Mouse (Mus musculus) 3134 (cell line): ENCODE results near the gene Fos.
A peak's percentile ranks its signal among the peaks of the same experiment; 100 is the strongest.

Experiments used
- DNase-seq: peaks from one replicate; pipeline ENCODE4 v3.0.0-alpha.2; 2011; ENCODE audit warnings: low spot score; ENCODE audit not compliant: insufficient read length; ENCODE audit errors: extremely low read depth

Gene Fos

GRCm38 (mm10) chr12:85473481-85474297 is at the start of gene Fos:
TSS of gene Fos (plus strand) at chr12:85473890.
- DNase-seq = peak; percentile 90

GRCm38 (mm10) chr12:85425721-85426120 is 48.0 kb upstream of the Fos start:
- no peak for DNase-seq

DNA sequence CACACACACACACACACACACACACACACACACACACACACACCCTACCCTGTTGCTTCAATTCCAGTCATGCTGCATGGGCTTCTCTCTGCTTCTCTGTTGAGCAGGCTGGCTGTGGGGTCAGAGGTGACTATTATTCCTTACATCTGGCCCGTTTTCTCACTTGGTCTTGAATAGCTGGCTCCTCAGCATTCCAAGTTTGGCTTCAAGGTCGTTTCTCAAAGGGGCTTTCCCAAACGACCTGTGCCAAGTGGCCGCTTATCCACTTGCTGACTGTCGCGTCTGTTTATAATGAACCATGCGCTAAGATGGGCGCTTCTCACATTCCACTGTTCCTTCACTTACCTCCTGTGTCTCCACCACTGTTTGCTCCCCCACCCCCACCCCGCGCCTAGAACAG is 47.6 kb upstream of the Fos start:
- no peak for DNase-seq

- DNase-seq = no peak
These were observed 45.9 kb upstream of the Fos start for GRCm38 (mm10) chr12:85427802-85428201.

DNA sequence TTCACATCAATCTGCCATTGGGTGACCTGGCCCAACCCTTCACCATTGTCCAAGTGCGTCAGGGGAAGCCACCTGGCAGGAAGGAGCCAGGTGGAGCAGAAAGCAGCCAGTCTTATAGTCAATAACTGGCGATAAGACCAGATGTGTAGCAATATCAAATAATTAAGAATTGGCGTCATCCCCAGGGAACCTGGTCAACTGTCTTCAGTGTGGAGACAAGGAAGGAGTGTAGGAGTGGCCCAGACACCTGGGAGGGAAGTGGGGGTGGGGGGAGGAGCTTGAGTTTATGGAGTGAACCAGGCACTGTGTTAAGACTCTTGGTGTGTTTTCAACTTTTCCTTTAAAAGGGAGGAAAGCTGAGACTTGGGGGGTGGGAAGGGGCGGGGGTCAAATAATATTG is 43.7 kb upstream of the Fos start:
- no peak for DNase-seq

DNA sequence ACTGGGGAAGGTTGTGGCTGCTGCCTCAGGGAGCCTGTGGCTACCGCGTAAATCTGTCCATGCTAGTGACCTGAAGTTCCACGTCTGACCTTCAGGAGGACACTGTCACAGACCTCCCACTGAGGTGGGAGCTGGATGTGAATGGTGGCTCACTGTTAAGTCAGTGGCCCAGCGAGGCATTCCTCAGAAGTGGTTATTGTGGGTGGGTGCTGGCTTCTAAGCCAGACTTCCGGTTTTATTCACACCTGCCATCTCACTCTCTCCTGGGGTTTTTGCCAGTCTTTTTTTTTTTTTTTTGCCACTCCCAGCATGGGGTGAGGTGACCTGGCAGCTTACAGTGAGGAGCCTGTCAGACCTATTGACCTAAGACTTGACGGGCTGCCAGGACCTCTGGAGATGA is 43.3 kb upstream of the Fos start:
- no peak for DNase-seq

GRCm38 (mm10) chr12:85433850-85434249 is 39.8 kb upstream of the Fos start:
- no peak for DNase-seq

DNA sequence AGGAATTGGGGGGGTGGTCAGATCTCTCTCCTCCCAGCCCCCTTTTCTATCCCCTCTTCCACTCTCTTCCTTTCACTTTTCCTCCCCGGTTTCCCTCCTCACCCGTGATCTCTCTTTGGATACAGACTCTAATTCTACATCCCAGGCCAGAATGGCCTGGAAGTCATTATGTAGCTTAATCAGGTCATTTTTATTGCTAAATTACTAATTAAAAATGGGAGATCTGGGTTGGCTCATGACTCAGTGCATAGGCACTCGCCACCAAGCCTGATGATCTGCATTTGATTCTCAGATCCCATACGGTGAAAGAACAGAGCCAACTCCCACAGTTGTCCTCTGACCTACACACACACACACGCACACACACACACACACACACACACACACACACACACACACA is 39.2 kb upstream of the Fos start:
- DNase-seq = no peak

DNA sequence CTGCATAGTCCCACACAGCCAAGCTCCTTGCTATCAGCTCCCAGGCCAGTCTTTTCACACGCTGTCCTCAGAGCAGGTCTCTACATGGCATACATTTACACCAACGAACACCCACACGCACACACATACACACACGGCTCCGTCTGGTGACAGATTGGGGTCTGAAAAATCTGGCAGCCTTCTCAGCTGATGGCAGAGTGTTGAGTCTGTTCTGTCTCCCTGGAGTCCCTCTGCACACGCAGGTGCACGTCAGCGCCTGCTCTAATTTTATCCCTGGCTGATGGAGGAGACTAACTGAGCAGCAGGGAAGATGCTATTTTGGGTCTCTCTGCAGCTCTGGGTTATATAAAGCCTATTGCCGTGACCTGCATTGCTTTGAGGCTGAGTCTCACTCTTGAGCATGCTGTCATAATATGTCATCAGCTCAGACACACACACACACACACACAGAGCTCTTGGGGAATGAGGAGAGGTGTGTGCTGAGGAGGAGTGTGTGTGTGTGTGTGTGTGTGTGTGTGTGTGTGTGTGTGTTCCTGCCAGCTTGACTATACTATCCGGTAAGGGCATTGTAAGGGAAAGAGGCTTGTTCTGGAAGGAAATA is 37.6 kb upstream of the Fos start:
- no peak for DNase-seq

DNA sequence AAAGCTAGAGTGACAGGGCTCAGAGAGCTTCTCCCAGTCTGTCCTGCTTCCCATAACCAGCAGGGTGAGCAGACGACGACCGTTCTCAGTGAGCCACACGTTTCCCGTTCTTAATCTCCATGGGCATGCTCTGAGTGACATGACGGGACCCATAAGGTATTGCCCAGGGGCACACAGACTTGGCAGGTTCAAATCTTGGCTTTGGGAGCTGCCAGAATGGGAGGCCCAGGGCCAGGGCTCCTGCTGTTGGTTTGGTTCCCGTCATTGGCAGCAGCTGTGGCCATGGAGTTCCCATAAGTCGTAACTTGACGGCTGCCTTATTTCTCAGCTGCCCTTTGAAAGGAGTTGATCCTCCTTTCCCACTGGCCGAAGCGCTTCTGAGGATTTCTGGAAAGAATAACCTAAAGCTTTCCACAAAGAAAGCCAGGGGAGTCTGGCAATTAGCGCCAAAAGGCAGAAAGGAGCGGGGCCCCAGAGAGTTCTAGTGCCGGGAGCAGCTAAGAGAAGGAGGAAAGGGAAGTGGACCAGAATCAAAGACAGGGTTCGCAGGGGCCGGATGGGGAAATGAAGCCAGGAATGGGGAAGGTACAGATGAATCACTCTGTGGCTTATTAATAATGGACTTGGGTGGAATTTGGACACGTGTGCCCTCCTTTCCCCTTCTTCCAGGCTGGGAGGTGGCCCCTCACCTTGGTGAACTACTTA is 36.4 kb upstream of the Fos start:
- DNase-seq = no peak

- DNase-seq = no peak
These were observed 30.2 kb upstream of the Fos start for GRCm38 (mm10) chr12:85443456-85443855.

GRCm38 (mm10) chr12:85444646-85445045 is 29.0 kb upstream of the Fos start:
- DNase-seq = no peak

DNA sequence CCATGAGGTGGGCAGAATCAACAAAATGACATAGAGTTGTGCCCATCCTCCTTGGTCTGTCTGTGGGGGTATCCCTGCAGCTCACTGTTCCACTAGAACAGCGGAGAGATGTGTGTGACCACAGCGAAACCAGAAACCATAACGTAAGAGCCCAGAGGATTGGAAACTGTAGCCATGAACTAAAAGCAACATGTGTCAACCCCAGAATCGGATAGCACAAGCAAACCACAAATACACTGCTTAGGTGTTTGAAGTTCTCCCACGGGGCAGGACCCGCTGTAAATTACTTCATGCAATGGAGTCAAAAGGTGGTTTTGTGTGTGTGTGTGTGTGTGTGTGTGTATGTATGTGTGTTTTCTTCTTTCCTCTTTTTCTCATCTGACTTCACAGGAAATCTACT is 26.7 kb upstream of the Fos start:
- no peak for DNase-seq

DNA sequence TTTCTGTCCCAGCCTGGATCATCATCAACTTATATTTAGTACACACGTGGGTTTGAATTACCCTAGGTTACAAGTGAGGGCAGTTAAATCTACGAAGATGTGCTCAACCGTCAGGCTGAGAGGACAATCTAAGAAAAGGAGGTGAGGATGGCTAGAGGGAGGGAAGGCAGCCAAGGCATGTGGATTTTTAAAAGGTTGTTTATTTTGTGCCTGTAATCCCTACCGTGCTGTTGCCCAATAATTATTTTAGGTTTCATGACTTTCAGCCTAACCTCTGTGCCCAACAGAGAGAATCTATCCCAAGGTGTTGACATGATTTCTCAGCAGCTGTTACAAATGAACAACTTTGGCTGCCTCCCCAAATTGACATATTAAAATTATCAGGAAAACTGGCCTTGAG is 26.2 kb upstream of the Fos start:
- DNase-seq = no peak

DNA sequence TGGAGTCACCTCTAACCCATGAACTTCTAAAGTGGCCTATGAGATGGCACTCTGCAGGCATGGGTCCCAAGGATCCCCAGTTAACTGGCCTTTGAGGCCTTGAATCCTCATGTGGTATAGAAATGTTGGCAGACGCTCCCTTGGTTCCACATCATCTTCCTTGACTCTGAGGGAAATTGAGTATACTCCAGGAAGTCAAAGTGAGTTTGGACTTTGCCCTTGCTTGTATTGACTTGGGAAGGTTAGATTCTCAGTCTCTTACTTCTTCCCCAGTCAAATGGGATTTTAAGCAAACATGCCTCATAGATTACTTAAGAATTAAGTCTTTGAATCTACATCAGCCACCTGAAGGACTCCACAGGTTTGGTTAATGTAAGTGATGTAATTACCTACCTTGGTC is 24.2 kb upstream of the Fos start:
- DNase-seq = no peak

- no peak for DNase-seq
These were observed 21.8 kb upstream of the Fos start for GRCm38 (mm10) chr12:85451693-85452491.

DNA sequence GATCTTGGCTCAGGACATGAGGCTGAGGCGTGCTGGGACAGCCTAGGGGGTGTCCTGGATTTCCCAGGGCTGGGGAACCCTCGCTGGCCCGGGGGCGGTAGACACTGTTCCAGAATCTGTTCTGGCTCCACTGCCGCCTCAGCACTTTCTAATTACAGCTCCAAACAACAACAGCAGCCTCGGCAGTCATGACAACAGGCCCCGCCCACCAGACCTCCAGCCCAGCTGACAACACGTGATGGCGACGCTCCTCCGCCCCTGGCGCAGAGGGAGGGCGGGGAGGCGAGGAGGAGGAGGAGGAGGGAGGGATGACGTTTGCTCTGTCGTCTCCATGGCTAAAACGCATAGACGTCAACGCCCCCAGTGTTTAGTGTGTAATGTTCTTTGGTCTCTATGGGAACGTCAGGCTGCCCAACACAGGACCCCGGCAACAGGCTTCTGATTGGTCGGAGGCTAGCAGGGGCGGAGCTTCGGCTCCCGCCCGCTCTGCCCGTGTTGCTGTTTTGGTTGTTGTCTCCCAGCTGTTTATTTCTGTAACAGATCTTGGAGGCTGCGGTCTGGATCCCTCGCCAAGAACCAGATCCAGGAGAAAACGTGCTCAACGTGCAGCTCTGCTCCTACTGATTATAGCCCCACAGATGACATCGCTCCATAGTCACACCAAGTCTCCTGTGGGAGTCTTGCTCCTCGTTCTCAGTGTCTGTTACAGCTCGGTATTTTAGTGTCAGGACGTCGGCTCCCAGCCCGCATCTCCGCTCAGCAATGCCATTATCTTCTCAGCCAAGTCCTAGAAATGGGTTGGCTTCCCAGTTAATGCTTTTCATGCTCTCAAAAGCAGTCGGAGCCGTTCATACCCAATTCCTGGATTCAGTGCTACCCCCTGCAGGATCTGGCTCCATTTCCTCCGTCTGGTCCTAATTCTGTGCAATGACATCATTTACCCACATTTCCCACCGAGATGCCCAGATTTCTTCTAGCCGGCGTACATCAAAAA is 18.3 kb upstream of the Fos start:
- DNase-seq = peak; percentile 97

- DNase-seq = no peak
These were observed 17.4 kb upstream of the Fos start for GRCm38 (mm10) chr12:85456276-85456675.

GRCm38 (mm10) chr12:85456966-85457505 is 16.7 kb upstream of the Fos start:
- DNase-seq = no peak

DNA sequence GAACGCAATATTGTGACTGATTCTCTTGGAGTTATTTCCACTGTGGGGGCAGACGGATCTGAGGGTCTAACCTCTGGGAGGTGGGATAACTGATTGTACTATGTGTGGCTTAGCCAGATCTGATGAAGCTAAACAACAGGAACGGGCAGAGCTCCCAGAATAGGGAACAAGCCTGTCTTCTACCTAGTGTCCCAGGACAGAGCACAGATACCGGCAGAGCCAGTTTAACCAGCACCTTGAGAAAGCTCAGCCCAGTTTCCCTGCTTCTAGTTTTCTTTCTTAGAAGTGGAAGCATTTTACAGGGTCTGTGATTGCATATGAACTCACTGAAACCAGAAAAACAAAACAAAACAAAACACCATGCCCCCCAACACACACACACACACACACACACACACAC is 13.9 kb upstream of the Fos start:
- DNase-seq = no peak
